Mouse (Mus musculus): Measurements from ENCODE around the gene Eya4.

DNA sequence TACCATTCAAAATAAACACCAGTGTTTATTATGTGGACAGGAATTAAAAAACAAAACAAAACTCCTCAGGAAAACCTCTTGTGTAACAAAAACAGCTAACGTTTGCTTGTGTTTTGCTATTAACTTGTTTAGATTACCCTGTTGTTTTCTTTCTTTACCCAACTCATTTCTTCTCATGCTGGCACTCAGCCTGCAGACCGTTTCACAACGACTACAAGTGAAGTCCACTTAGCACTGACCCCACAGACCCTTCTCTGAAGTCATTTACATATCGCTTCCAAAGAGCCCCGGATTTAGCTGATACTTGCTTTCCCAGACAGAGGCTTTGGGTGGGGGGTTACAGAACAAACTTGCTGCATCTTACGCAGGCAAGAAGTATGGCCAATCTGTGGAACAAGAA lies 286.9 kb downstream of the Eya4 start:
- TF ChIP-seq TAL1 (IDR thresholded peaks at IDR 0.05; ENCODE audit: low read length) (no peak), GATA1 (IDR thresholded peaks at IDR 0.05; ENCODE audit: low read length) (no peak)

Data from erythroblast, embryonic 14.5 days (primary cell).